Mouse (Mus musculus) c-Kit-positive CD71-positive TER-119-positive erythroid progenitor cells, embryonic 14.5 days (primary cell): ENCODE data around the gene Timm29.

Source experiments
- DNase-seq: peaks from one replicate; pipeline ENCODE4 v3.0.0-alpha.2; 2013; ENCODE audit warnings: low spot score

The Timm29 gene

GRCm38 (mm10) chr9:21616232-21616781 lies 23.8 kb downstream of the Timm29 start:
- DNase-seq = peak; percentile 60

GRCm38 (mm10) chr9:21617066-21617465 lies 24.5 kb downstream of the Timm29 start:
- DNase-seq = peak; percentile 45

GRCm38 (mm10) chr9:21620229-21620628 lies 27.7 kb downstream of the Timm29 start:
- DNase-seq = no peak

DNA sequence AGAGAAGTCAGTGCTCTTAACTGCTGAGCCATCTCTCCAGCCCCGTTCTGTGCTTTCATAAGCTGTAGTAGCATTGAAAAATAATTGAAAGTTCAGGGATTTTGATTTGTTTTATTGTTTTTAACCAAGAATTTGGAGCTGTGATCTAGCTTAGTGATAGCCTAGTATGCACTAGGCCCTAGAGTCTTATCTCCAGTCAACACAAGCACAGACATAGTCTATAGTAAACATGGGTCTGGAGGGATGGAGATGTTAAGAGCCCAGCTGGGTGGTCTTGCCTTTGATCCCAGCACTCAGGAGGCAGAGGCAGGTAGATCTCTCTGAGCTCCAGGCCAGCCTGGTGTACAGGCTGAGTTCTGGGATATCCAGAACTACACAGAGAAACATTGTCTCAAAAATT lies 30.2 kb downstream of the Timm29 start:
- DNase-seq = no peak

GRCm38 (mm10) chr9:21625342-21626339 lies 33.1 kb downstream of the Timm29 start:
- DNase-seq = no peak

DNA sequence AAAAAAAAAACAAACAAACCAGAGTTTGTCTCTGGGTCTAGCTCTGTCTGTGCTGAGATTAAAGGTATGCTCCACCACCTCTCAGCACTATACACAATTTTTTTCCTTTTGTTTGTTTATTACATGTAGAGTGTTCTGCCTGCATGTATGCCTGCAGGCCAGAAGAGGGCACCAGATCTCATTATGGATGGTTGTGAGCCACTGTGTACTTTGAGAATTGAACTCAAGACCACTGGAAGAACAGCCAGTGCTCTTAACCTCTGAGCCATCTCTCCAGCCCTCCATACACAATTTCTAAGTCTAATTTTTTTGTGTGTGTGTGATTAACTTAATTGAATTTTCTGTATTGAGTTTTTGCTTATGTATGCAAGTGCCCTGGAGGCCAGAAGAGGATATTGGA lies 34.0 kb downstream of the Timm29 start:
- no peak for DNase-seq

- DNase-seq = no peak
Observed at GRCm38 (mm10) chr9:21627145-21627795, 34.7 kb downstream of the Timm29 start.

DNA sequence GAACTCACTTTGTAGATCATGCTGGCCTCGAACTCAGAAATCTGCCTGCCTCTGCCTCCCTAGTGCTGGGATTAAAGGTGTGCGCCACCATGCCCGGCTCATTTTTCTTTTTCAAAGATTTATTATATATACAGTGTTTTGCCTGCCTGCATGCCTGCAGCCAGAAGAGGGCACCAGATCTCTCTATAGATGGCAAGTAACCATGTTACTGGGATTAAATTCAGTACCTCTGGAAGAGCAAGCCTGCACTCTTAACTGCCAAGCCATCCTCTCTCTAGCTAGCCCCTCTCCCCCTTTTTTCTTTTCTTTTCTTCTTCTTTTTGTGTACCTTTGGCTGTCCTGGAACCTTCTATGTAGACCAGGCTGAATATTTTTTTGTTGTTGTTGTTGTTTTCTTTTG lies 38.2 kb downstream of the Timm29 start:
- peak; percentile 30 for DNase-seq

- no peak for DNase-seq
Observed at GRCm38 (mm10) chr9:21633106-21633505, 40.6 kb downstream of the Timm29 start.

DNA sequence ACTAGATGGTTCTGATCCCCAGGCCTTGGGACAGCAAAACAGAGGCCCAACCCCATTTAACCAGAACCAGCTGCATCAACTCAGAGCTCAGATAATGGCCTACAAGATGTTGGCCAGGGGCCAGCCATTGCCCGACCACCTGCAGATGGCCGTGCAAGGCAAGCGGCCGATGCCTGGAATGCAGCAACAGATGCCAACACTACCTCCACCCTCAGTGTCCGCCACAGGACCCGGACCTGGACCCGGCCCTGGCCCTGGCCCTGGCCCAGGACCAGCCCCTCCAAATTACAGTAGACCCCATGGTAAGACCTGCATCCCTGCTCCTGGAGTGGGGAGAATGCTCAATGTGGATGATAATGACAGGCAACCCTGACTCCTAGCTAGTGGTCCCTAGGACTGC lies 43.1 kb downstream of the Timm29 start:
- no peak for DNase-seq

DNA sequence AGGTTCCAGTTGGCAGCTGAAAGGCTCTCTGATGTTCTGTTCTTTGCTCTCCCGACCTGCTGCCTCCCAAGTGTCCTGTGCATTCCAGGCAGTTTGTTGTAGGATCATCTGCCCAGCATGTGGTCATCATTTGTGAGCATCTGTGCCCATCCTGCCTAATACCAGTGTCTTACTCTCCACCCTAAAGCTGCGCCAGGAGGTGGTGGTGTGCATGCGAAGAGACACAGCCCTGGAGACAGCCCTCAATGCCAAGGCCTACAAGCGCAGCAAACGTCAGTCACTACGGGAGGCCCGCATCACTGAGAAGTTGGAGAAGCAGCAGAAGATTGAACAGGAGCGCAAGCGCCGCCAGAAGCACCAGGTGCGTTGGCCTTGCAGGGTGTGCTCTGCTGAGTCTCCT lies 46.5 kb downstream of the Timm29 start:
- DNase-seq = no peak
